Mouse (Mus musculus) MEL (cell line): ENCODE data around the gene Nt5dc1. TPM values are rescaled to one million over a fixed set of nuclear protein-coding genes. Genes with fewer than 3 reads are reported as not detected.

Experiments
- DNase-seq: peaks from one replicate; pipeline ENCODE4 v3.0.0; 2011; ENCODE audit warnings: low read depth, low spot score
- H3K27ac ChIP-seq: 2 replicates; pipeline ENCODE4 v1.5.1; 2012; ENCODE audit warnings: low read depth, mild to moderate bottlenecking, control low read depth, low read length, moderate library complexity; ENCODE audit not compliant: control insufficient read depth
- H3K27me3 ChIP-seq, 2 experiments: fragments of 150-350 bp in 1 of 2; sonication (generic) in 1 of 2; 2 replicates each; pipeline ENCODE4 v1.6.1; 2012; ENCODE audit warnings: low read length in 2 of 2, mild to moderate bottlenecking in 2 of 2, improper control_type of control experiment in 1 of 2, moderate library complexity in 1 of 2; ENCODE audit not compliant: insufficient read depth in 2 of 2, control insufficient read depth in 1 of 2
- H3K36me3 ChIP-seq, 2 experiments: 2 replicates each; pipeline ENCODE4 v1.6.1; 2012 to 2014; ENCODE audit warnings: low read length in 2 of 2, improper control_type of control experiment in 1 of 2, inconsistent platforms in 1 of 2, mild to moderate bottlenecking in 1 of 2; ENCODE audit not compliant: insufficient read depth in 2 of 2, control insufficient read depth in 1 of 2
- H3K4me1 ChIP-seq, 2 experiments: fragments of 150-350 bp in 1 of 2; sonication (generic) in 1 of 2; 2 replicates each; pipeline ENCODE4 v1.6.1; 2012; ENCODE audit warnings: low read length in 2 of 2, improper control_type of control experiment in 1 of 2, mild to moderate bottlenecking in 1 of 2; ENCODE audit not compliant: insufficient read depth in 2 of 2, control insufficient read depth in 1 of 2
- H3K4me3 ChIP-seq, 2 experiments: fragments of 150-350 bp in 1 of 2; sonication (generic) in 1 of 2; 2 replicates each; pipeline ENCODE4 v1.5.1; 2012; ENCODE audit warnings: low read depth in 2 of 2, low read length in 2 of 2, mild to moderate bottlenecking in 2 of 2, moderate library complexity in 2 of 2, control low read depth in 1 of 2, improper control_type of control experiment in 1 of 2; ENCODE audit not compliant: control insufficient read depth in 1 of 2, insufficient read depth in 1 of 2
- H3K79me2 ChIP-seq: 2 replicates; pipeline ENCODE4 v1.6.1; 2012; ENCODE audit warnings: mild to moderate bottlenecking, low read length, moderate library complexity; ENCODE audit not compliant: control insufficient read depth, poor library complexity, insufficient read depth
- H3K9ac ChIP-seq: 2 replicates; pipeline ENCODE4 v1.6.1; 2012; ENCODE audit warnings: low read depth, mild to moderate bottlenecking, control low read depth, low read length, moderate library complexity; ENCODE audit not compliant: control insufficient read depth, poor library complexity, severe bottlenecking
- H3K9me3 ChIP-seq: fragments of 150-350 bp; sonication (generic); replicated peaks from 2 replicates; pipeline ENCODE4 v1.6.1; 2012; ENCODE audit warnings: mild to moderate bottlenecking, low read length, improper control_type of control experiment, moderate library complexity; ENCODE audit not compliant: insufficient read depth
- CTCF ChIP-seq, 3 experiments: IDR thresholded peaks in 2 of 3; conservative IDR thresholded peaks in 1 of 3; 2 replicates each; pipeline ENCODE4 v1.5.1; 2011 to 2012; ENCODE audit warnings: low read length in 3 of 3, low read depth in 2 of 3, mild to moderate bottlenecking in 2 of 3, improper control_type of control experiment in 1 of 3, inconsistent platforms in 1 of 3, mixed read lengths in 1 of 3, moderate library complexity in 1 of 3; ENCODE audit not compliant: control insufficient read depth in 1 of 3, insufficient read depth in 1 of 3, poor library complexity in 1 of 3, severe bottlenecking in 1 of 3
- E2F4 ChIP-seq: IDR thresholded peaks from 2 replicates; pipeline ENCODE4 v1.6.1; 2011; ENCODE audit warnings: low read depth, low read length, improper control_type of control experiment, borderline replicate concordance
- EP300 ChIP-seq, 2 experiments: IDR thresholded peaks; 2 replicates each; pipeline ENCODE4 v1.6.1; 2011; ENCODE audit warnings: improper control_type of control experiment in 2 of 2, low read length in 2 of 2, low read depth in 1 of 2, mild to moderate bottlenecking in 1 of 2
- ETS1 ChIP-seq: IDR thresholded peaks from 2 replicates; pipeline ENCODE4 v1.6.1; 2012; ENCODE audit warnings: low read depth, mild to moderate bottlenecking, inconsistent platforms, low read length, improper control_type of control experiment, moderate library complexity
- GABPA ChIP-seq: IDR thresholded peaks from 2 replicates; pipeline ENCODE4 v1.6.1; 2012; ENCODE audit warnings: low read depth, mild to moderate bottlenecking, inconsistent platforms, low read length, improper control_type of control experiment, moderate library complexity
- GATA1 ChIP-seq: IDR thresholded peaks from 2 replicates; pipeline ENCODE4 v1.6.1; 2011; ENCODE audit warnings: low read depth, low read length, improper control_type of control experiment
- JUND ChIP-seq: IDR thresholded peaks from 2 replicates; pipeline ENCODE4 v1.6.1; 2011; ENCODE audit warnings: low read depth, mild to moderate bottlenecking, improper control_type of control experiment, low read length
- MAFK ChIP-seq: IDR thresholded peaks from 2 replicates; pipeline ENCODE4 v1.6.1; 2011; ENCODE audit warnings: low read depth, mild to moderate bottlenecking, low read length, improper control_type of control experiment, borderline replicate concordance
- MAX ChIP-seq: IDR thresholded peaks from 2 replicates; pipeline ENCODE4 v1.6.1; 2011; ENCODE audit warnings: low read length, improper control_type of control experiment
- MAZ ChIP-seq: IDR thresholded peaks from 2 replicates; pipeline ENCODE4 v1.6.1; 2012; ENCODE audit warnings: low read depth, mild to moderate bottlenecking, inconsistent platforms, low read length, improper control_type of control experiment
- MEF2A ChIP-seq: IDR thresholded peaks from 2 replicates; pipeline ENCODE4 v1.6.1; 2014; ENCODE audit warnings: low read depth, mild to moderate bottlenecking, inconsistent platforms, low read length, improper control_type of control experiment; ENCODE audit not compliant: poor library complexity, insufficient replicate concordance, severe bottlenecking; ENCODE audit errors: extremely low read depth
- MXI1 ChIP-seq: IDR thresholded peaks from 2 replicates; pipeline ENCODE4 v1.6.1; 2011; ENCODE audit warnings: mild to moderate bottlenecking, low read depth, low read length, improper control_type of control experiment
- NELFE ChIP-seq: IDR thresholded peaks from 2 replicates; pipeline ENCODE4 v1.6.1; 2011; ENCODE audit warnings: low read depth, low read length, improper control_type of control experiment
- POLR2A ChIP-seq, 2 experiments: IDR thresholded peaks; 2 replicates each; pipeline ENCODE4 v1.6.1; 2011 to 2012; ENCODE audit warnings: low read length in 2 of 2, mild to moderate bottlenecking in 2 of 2, control low read depth in 1 of 2, improper control_type of control experiment in 1 of 2, low read depth in 1 of 2, moderate library complexity in 1 of 2; ENCODE audit not compliant: control insufficient read depth in 1 of 2, insufficient read depth in 1 of 2, poor library complexity in 1 of 2
- POLR2AphosphoS5 ChIP-seq: IDR thresholded peaks from 2 replicates; pipeline ENCODE4 v1.6.1; 2012; ENCODE audit warnings: low read depth, borderline replicate concordance, mild to moderate bottlenecking, inconsistent platforms, low read length, moderate library complexity, mixed read lengths
- RAD21 ChIP-seq: IDR thresholded peaks from 2 replicates; pipeline ENCODE4 v1.6.1; 2011; ENCODE audit warnings: mild to moderate bottlenecking, low read depth, low read length, improper control_type of control experiment
- RCOR1 ChIP-seq: IDR thresholded peaks from 2 replicates; pipeline ENCODE4 v1.6.1; 2012; ENCODE audit warnings: low read depth, mild to moderate bottlenecking, inconsistent platforms, low read length, improper control_type of control experiment
- SMC3 ChIP-seq: IDR thresholded peaks from 2 replicates; pipeline ENCODE4 v1.6.1; 2011; ENCODE audit warnings: low read depth, low read length, improper control_type of control experiment
- TAL1 ChIP-seq: IDR thresholded peaks from 2 replicates; pipeline ENCODE4 v1.6.1; 2012; ENCODE audit warnings: mild to moderate bottlenecking, inconsistent platforms, low read length, moderate library complexity, mixed read lengths
- TCF12 ChIP-seq: IDR thresholded peaks from 2 replicates; pipeline ENCODE4 v1.6.1; 2014; ENCODE audit warnings: low read depth, mild to moderate bottlenecking, inconsistent platforms, low read length, improper control_type of control experiment, moderate library complexity
- USF1 ChIP-seq: IDR thresholded peaks from 2 replicates; pipeline ENCODE4 v1.6.1; 2014; ENCODE audit warnings: low read depth, mild to moderate bottlenecking, inconsistent platforms, low read length, improper control_type of control experiment, moderate library complexity
- USF2 ChIP-seq, 2 experiments: IDR thresholded peaks; 2 replicates each; pipeline ENCODE4 v1.6.1; 2011 to 2012; ENCODE audit warnings: improper control_type of control experiment in 2 of 2, low read length in 2 of 2, borderline replicate concordance in 1 of 2, inconsistent platforms in 1 of 2, low read depth in 1 of 2, mild to moderate bottlenecking in 1 of 2; ENCODE audit not compliant: insufficient read depth in 1 of 2
- ZC3H11A ChIP-seq: IDR thresholded peaks from 2 replicates; pipeline ENCODE4 v1.6.1; 2012; ENCODE audit warnings: low read depth, mild to moderate bottlenecking, inconsistent platforms, low read length, improper control_type of control experiment
- ZKSCAN1 ChIP-seq: IDR thresholded peaks from 2 replicates; pipeline ENCODE4 v1.6.1; 2012; ENCODE audit warnings: low read depth, mild to moderate bottlenecking, inconsistent platforms, low read length, improper control_type of control experiment, moderate library complexity
- ZMIZ1 ChIP-seq: IDR thresholded peaks from 2 replicates; pipeline ENCODE4 v1.6.1; 2012; ENCODE audit warnings: low read depth, mild to moderate bottlenecking, inconsistent platforms, low read length, improper control_type of control experiment, moderate library complexity
- ZNF384 ChIP-seq: IDR thresholded peaks from 2 replicates; pipeline ENCODE4 v1.6.1; 2012; ENCODE audit warnings: low read depth, mild to moderate bottlenecking, inconsistent platforms, low read length, improper control_type of control experiment
- polyA plus RNA-seq, 2 experiments: library from polyadenylated mRNA; stranded (reverse) in 1 of 2; unstranded in 1 of 2; fragments of >175 nt in 1 of 2; fragments of >200 nt in 1 of 2; gene quantifications; 2 replicates each; pipeline versions ENCODE4 v1.2.1 to v1.2.4; 2012; ENCODE audit warnings: low replicate concordance in 2 of 2, low read depth in 1 of 2; ENCODE audit not compliant: insufficient read length in 2 of 2, insufficient read depth in 1 of 2, missing spikeins in 1 of 2
- total RNA-seq: library from RNA; depleted of rRNA; stranded (reverse); fragments of 300-350 nt; gene quantifications from 2 replicates; pipeline ENCODE4 v1.2.3, GENCODE M21; 2012

Gene Nt5dc1
- total and polyA plus RNA-seq, 3 experiments, result 8.9 to 11.5 TPM; not detected in 1

GRCm38 (mm10) chr10:34399267-34399666, 19.1 kb downstream of the Nt5dc1 start:
- Histone ChIP-seq H3K4me1 (no peaks in the 10 kb centered on the region), H3K36me3 (no peaks in the 10 kb centered on the region), H3K27ac (no peak overlapping the region), H3K79me2 (no peaks in the 10 kb centered on the region), H3K4me3 (no peak overlapping the region), H3K9me3 (no peaks in the 10 kb centered on the region), H3K9ac (no peak overlapping the region), H3K27me3 (no peaks in the 10 kb centered on the region)
- DNase-seq, result peak; percentile 10
- TF ChIP-seq RCOR1 (no peak), USF2 (IDR thresholded peaks at IDR 0.05; ENCODE audit: borderline replicate concordance in 1 of 2, insufficient read depth in 1 of 2, low read depth in 1 of 2, low read length in 2 of 2) (no peak), ZMIZ1 (no peak), CTCF (IDR thresholded peaks at IDR 0.05 in 2 of 3, conservative IDR thresholded peaks at IDR 0.05 in 1 of 3; ENCODE audit: control insufficient read depth in 1 of 3, insufficient read depth in 1 of 3, low read depth in 2 of 3, low read length in 3 of 3, poor library complexity in 1 of 3, severe bottlenecking in 1 of 3) (peak in 1 of 3 experiments; percentile 37; a peak in 2 of 6 replicates), RAD21 (peak; percentile 4; the same call in 1 of the 2 replicates)

GRCm38 (mm10) chr10:34396959-34397358, 21.4 kb downstream of the Nt5dc1 start:
- TF ChIP-seq EP300 (IDR thresholded peaks at IDR 0.05; ENCODE audit: low read depth in 1 of 2, low read length in 2 of 2) (no peak), ZC3H11A (no peak), GABPA (no peak), MXI1 (no peak), POLR2A (IDR thresholded peaks at IDR 0.05; ENCODE audit: control insufficient read depth in 1 of 2, insufficient read depth in 1 of 2, low read depth in 1 of 2, low read length in 2 of 2, poor library complexity in 1 of 2) (no peak), POLR2AphosphoS5 (no peak), E2F4 (no peak), NELFE (no peak), JUND (no peak), RAD21 (no peak), MAFK (no peak)
- H3K27ac ChIP-seq, result no peak overlapping the region
- no peak for DNase-seq
- no peaks in the 10 kb centered on the region for H3K36me3 ChIP-seq
- no peak overlapping the region for H3K4me3 ChIP-seq
- no peak overlapping the region for H3K9ac ChIP-seq
- no peaks in the 10 kb centered on the region for H3K9me3 ChIP-seq
- H3K27me3 ChIP-seq, result no peaks in the 10 kb centered on the region
- no peaks in the 10 kb centered on the region for H3K4me1 ChIP-seq
- no peaks in the 10 kb centered on the region for H3K79me2 ChIP-seq

GRCm38 (mm10) chr10:34389681-34390080, 28.7 kb downstream of the Nt5dc1 start, which contains the start of gene Col10a1:
Gene Col10a1 (plus strand): TSS chr10:34389981.
- Histone ChIP-seq H3K9me3 (no peaks in the 10 kb centered on the region), H3K4me3 (no peak within 1 kb of the TSS), H3K9ac (no peak within 1 kb of the TSS), H3K27ac (no peak within 1 kb of the TSS), H3K4me1 (no peaks in the 10 kb centered on the region), H3K27me3 (no peaks in the 10 kb centered on the region), H3K79me2 (no peaks in the 10 kb centered on the region), H3K36me3 (no peaks in the 10 kb centered on the region)
- no peak for DNase-seq
- TF ChIP-seq USF1 (no peak), ZMIZ1 (no peak), MEF2A (no peak), MAX (no peak), POLR2A (IDR thresholded peaks at IDR 0.05; ENCODE audit: control insufficient read depth in 1 of 2, insufficient read depth in 1 of 2, low read depth in 1 of 2, low read length in 2 of 2, poor library complexity in 1 of 2) (no peak), GATA1 (no peak), TCF12 (no peak), E2F4 (no peak), MAZ (no peak), ZKSCAN1 (no peak), JUND (no peak), ETS1 (no peak), RAD21 (no peak), SMC3 (no peak), ZNF384 (no peak), TAL1 (no peak)
